Comparison of ENCODE assay signal across 9 mouse cellular contexts in genomic region chr15:77203255-77203981, GRCm38 (mm10).
DNase-seq lines count a peak whose midpoint lies in the region; ATAC-seq and TF ChIP-seq lines count a peak whose summit lies in the region.
"Had no signal": no experiment of that assay in that cellular context is flagged by ENCODE, and none has a peak within 500 bp of the region (broad histone marks: within the 10 kb centered on the region; RNA-seq: fewer than 3 reads in every experiment).

No protein-coding gene starts in this region.

- H3K4me2 ChIP-seq in kidney, embryonic 15.5 days = no peak overlapping the region
- H3K4me2 ChIP-seq in lung, postnatal 0 days (replicated peaks; ENCODE audit: low read depth, low read length) = peak overlapping the region; percentile 11; the same call in 1 of the 2 replicates

- 59% methylated on average over 14 of the region's 14 CpGs for WGBS in kidney, embryonic 15.5 days
- WGBS in lung, postnatal 0 days = 40% methylated on average over 14 of the region's 14 CpGs

- no peaks in the 10 kb centered on the region for H3K9me3 ChIP-seq in kidney, embryonic 15.5 days (replicated peaks)
- H3K9me3 ChIP-seq in lung, postnatal 0 days (ENCODE audit: low read length) = no peaks in the 10 kb centered on the region
- H3K9me3 ChIP-seq: megakaryocyte, embryonic 14.5 days had no signal

- H3K27me3 ChIP-seq in kidney, embryonic 15.5 days = no peaks in the 10 kb centered on the region
- no peaks in the 10 kb centered on the region for H3K27me3 ChIP-seq in lung, postnatal 0 days (replicated peaks; ENCODE audit: insufficient read depth, low read length)

- DNase-seq in R1 (ENCODE audit: low read depth, low spot score) = peak; percentile 47
- DNase-seq in cerebellum, adult 9-10 months = peak; percentile 62
- DNase-seq in heart, adult 9 months (ENCODE audit: low spot score in 2 of 2) = peak; percentile 22 to 56
- peak; percentile 63 for DNase-seq in lung, postnatal 0 days (ENCODE audit: low spot score)
- DNase-seq in layer of hippocampus, adult 9-10 months (ENCODE audit: low spot score) = no peak
- DNase-seq in left cerebral cortex, adult 11 months (ENCODE audit: low spot score) = no peak

- ATAC-seq in kidney, embryonic 15.5 days (replicated peaks; ENCODE audit: low FRiP score) = no peak; the same call in 1 of the 2 replicates
- ATAC-seq in lung, postnatal 0 days = peak; percentile 84
- ATAC-seq in monocyte, adult 5-6 weeks (replicated peaks; ENCODE audit: insufficient number of reproducible peaks, low FRiP score, low TSS enrichment, poor library complexity, severe bottlenecking) = no peak

- TF ChIP-seq EP300 in lung, postnatal 0 days (IDR thresholded peaks at IDR 0.05) = no peak

- H3K36me3 ChIP-seq in kidney, embryonic 15.5 days = no peaks in the 10 kb centered on the region
- H3K36me3 ChIP-seq in lung, postnatal 0 days (ENCODE audit: insufficient read depth, low read length) = no peaks in the 10 kb centered on the region

- peaks cover 28% of the 10 kb centered on the region for H3K4me1 ChIP-seq in kidney, embryonic 15.5 days
- H3K4me1 ChIP-seq in lung, postnatal 0 days (ENCODE audit: insufficient read depth, low read depth, low read length) = peaks cover 14% of the 10 kb centered on the region; the same call in 1 of the 2 replicates
- H3K4me1 ChIP-seq: megakaryocyte, embryonic 14.5 days had no signal

- no peak overlapping the region for H3K4me3 ChIP-seq in kidney, embryonic 15.5 days (replicated peaks)
- H3K4me3 ChIP-seq in lung, postnatal 0 days (ENCODE audit: low read depth, low read length) = no peak overlapping the region
- H3K4me3 ChIP-seq: megakaryocyte, embryonic 14.5 days had no signal

- H3K9ac ChIP-seq in kidney, embryonic 15.5 days = no peak overlapping the region
- H3K9ac ChIP-seq in lung, postnatal 0 days (replicated peaks; ENCODE audit: low read depth) = no peak overlapping the region

- no peak for TF ChIP-seq CTCF in lung, postnatal 0 days (IDR thresholded peaks at IDR 0.05)

- H3K27ac ChIP-seq in kidney, embryonic 15.5 days = peak overlapping the region; percentile 49; the same call in 1 of the 2 replicates
- no peak overlapping the region for H3K27ac ChIP-seq in lung, postnatal 0 days (ENCODE audit: low read length)

Comparison
In these comparisons a context has a peak if more than half of its experiments do, and no peak if none do; other contexts are left out.
1. DNase-seq: peak in R1 (single experiment), cerebellum, adult 9-10 months (single experiment), heart, adult 9 months (2 of 2) and lung, postnatal 0 days (single experiment); none in layer of hippocampus, adult 9-10 months (single experiment) and left cerebral cortex, adult 11 months (single experiment).